Mouse (Mus musculus) CH12.LX (cell line): ENCODE results near the gene Pvalb. TPM values are rescaled to one million over a fixed set of nuclear protein-coding genes. Genes with fewer than 3 reads are reported as not detected.

Experiments
- BHLHE40 ChIP-seq: IDR thresholded peaks from 2 replicates; pipeline ENCODE4 v1.6.1; 2011; ENCODE audit warnings: mild to moderate bottlenecking, low read depth, low read length, improper control_type of control experiment
- CHD1 ChIP-seq: IDR thresholded peaks from 2 replicates; pipeline ENCODE4 v1.6.1; 2012; ENCODE audit warnings: low read depth, low read length, improper control_type of control experiment, inconsistent platforms
- CHD2 ChIP-seq: IDR thresholded peaks from 2 replicates; pipeline ENCODE4 v1.6.1; 2011; ENCODE audit warnings: low read length, improper control_type of control experiment
- ETS1 ChIP-seq: conservative IDR thresholded peaks from 2 replicates; pipeline ENCODE4 v1.6.1; 2012; ENCODE audit warnings: low read depth, mild to moderate bottlenecking, inconsistent platforms, low read length, improper control_type of control experiment, moderate library complexity
- MAX ChIP-seq: IDR thresholded peaks from 2 replicates; pipeline ENCODE4 v1.6.1; 2011; ENCODE audit warnings: low read length, improper control_type of control experiment
- MAZ ChIP-seq: IDR thresholded peaks from 2 replicates; pipeline ENCODE4 v1.6.1; 2012; ENCODE audit warnings: low read depth, mild to moderate bottlenecking, inconsistent platforms, low read length, improper control_type of control experiment, moderate library complexity
- MEF2A ChIP-seq: IDR thresholded peaks from 2 replicates; pipeline ENCODE4 v1.6.1; 2014; ENCODE audit warnings: low read depth, mild to moderate bottlenecking, inconsistent platforms, low read length, improper control_type of control experiment, borderline replicate concordance
- MXI1 ChIP-seq: IDR thresholded peaks from 2 replicates; pipeline ENCODE4 v1.6.1; 2011; ENCODE audit warnings: mild to moderate bottlenecking, low read depth, low read length, improper control_type of control experiment
- NELFE ChIP-seq: IDR thresholded peaks from 2 replicates; pipeline ENCODE4 v1.6.1; 2011; ENCODE audit warnings: low read depth, low read length, improper control_type of control experiment
- RAD21 ChIP-seq: IDR thresholded peaks from 2 replicates; pipeline ENCODE4 v1.6.1; 2011; ENCODE audit warnings: low read depth, mild to moderate bottlenecking, low read length, improper control_type of control experiment, moderate library complexity
- TCF12 ChIP-seq: IDR thresholded peaks from 2 replicates; pipeline ENCODE4 v1.6.1; 2014; ENCODE audit warnings: low read depth, mild to moderate bottlenecking, inconsistent platforms, low read length, improper control_type of control experiment
- USF2 ChIP-seq: conservative IDR thresholded peaks from 2 replicates; pipeline ENCODE4 v1.6.1; 2011; ENCODE audit warnings: low read depth, low read length, improper control_type of control experiment
- ZMIZ1 ChIP-seq: IDR thresholded peaks from 2 replicates; pipeline ENCODE4 v1.6.1; 2012; ENCODE audit warnings: low read depth, mild to moderate bottlenecking, inconsistent platforms, low read length, improper control_type of control experiment
- ZNF384 ChIP-seq: IDR thresholded peaks from 2 replicates; pipeline ENCODE4 v1.6.1; 2012; ENCODE audit warnings: low read depth, low read length, improper control_type of control experiment, inconsistent platforms
- polyA plus RNA-seq: library from polyadenylated mRNA; unstranded; fragments of >175 nt; gene quantifications from 2 replicates; pipeline ENCODE4 v1.2.1, GENCODE M21; 2012; ENCODE audit warnings: low read depth; ENCODE audit not compliant: insufficient read length
- total RNA-seq, 2 experiments: library from RNA; depleted of rRNA; stranded (reverse); fragments of 300-350 nt in 1 of 2; fragments of >200 nt in 1 of 2; gene quantifications; 2 replicates each; pipeline ENCODE4 v1.2.3; 2012 to 2014

The Pvalb gene
- total and polyA plus RNA-seq, 3 experiments = 11.4 to 16.4 (median 12.8) TPM

GRCm38 (mm10) chr15:78148565-78148964, 57.6 kb downstream of the Pvalb start (continued):
- TF ChIP-seq CHD2 (no peak), MXI1 (no peak), TCF12 (no peak), MAX (0 out of 2 replicates have a peak, but pooled peaks have one; percentile 23), ETS1 (no peak), BHLHE40 (no peak), RAD21 (no peak), ZNF384 (no peak), CHD1 (no peak), MAZ (no peak), NELFE (no peak), MEF2A (no peak), ZMIZ1 (no peak), USF2 (peak; percentile 55)

Other genes starting within 250 kb of the Pvalb start
- gene Foxred2, start 249.7 kb downstream of the Pvalb start, total RNA-seq (2012; rRNA removed) = 0.17 and 0.59 TPM in 2 replicates
- 0.39 and 0.41 TPM in 2 replicates for gene Foxred2, start 249.7 kb downstream of the Pvalb start, total RNA-seq (2014; rRNA removed)
- gene Foxred2, start 249.7 kb downstream of the Pvalb start, polyA plus RNA-seq = 0.18 and 0.43 TPM in 2 replicates
- 344 and 352 TPM in 2 replicates for gene Eif3d, start 235.6 kb downstream of the Pvalb start, total RNA-seq (2012; rRNA removed)
- gene Eif3d, start 235.6 kb downstream of the Pvalb start, total RNA-seq (2014; rRNA removed) = 269 and 302 TPM in 2 replicates
- gene Eif3d, start 235.6 kb downstream of the Pvalb start, polyA plus RNA-seq = 406 and 493 TPM in 2 replicates
- not detected in 2 replicates for gene Cacng2, start 86.4 kb downstream of the Pvalb start, total RNA-seq (2012; rRNA removed)
- not detected in 2 replicates for gene Cacng2, start 86.4 kb downstream of the Pvalb start, total RNA-seq (2014; rRNA removed)
- gene Cacng2, start 86.4 kb downstream of the Pvalb start, polyA plus RNA-seq = not detected in 2 replicates
- gene Ift27, start 32.3 kb downstream of the Pvalb start, total RNA-seq (2012; rRNA removed) = 72.1 and 84.9 TPM in 2 replicates
- 67.1 and 84.1 TPM in 2 replicates for gene Ift27, start 32.3 kb downstream of the Pvalb start, total RNA-seq (2014; rRNA removed)
- 82.1 and 87.2 TPM in 2 replicates for gene Ift27, start 32.3 kb downstream of the Pvalb start, polyA plus RNA-seq
- gene Ncf4, start 38.4 kb upstream of the Pvalb start, total RNA-seq (2012; rRNA removed) = 213 and 339 TPM in 2 replicates
- 177 and 188 TPM in 2 replicates for gene Ncf4, start 38.4 kb upstream of the Pvalb start, total RNA-seq (2014; rRNA removed)
- 118 and 145 TPM in 2 replicates for gene Ncf4, start 38.4 kb upstream of the Pvalb start, polyA plus RNA-seq
- gene Csf2rb2, start 99.3 kb upstream of the Pvalb start, total RNA-seq (2012; rRNA removed) = 15.6 and 21.6 TPM in 2 replicates
- 9.9 and 14.8 TPM in 2 replicates for gene Csf2rb2, start 99.3 kb upstream of the Pvalb start, total RNA-seq (2014; rRNA removed)
- 56.5 and 56.6 TPM in 2 replicates for gene Csf2rb2, start 99.3 kb upstream of the Pvalb start, polyA plus RNA-seq
- 146 and 179 TPM in 2 replicates for gene Csf2rb, start 119.4 kb upstream of the Pvalb start, total RNA-seq (2012; rRNA removed)
- 124 and 134 TPM in 2 replicates for gene Csf2rb, start 119.4 kb upstream of the Pvalb start, total RNA-seq (2014; rRNA removed)
- gene Csf2rb, start 119.4 kb upstream of the Pvalb start, polyA plus RNA-seq = 222 and 269 TPM in 2 replicates
- not detected in 2 replicates for gene Tex33, start 189.5 kb upstream of the Pvalb start, total RNA-seq (2012; rRNA removed)
- gene Tex33, start 189.5 kb upstream of the Pvalb start, total RNA-seq (2014; rRNA removed) = not detected in 2 replicates
- not detected in 2 replicates for gene Tex33, start 189.5 kb upstream of the Pvalb start, polyA plus RNA-seq
- gene Tst, start 199.5 kb upstream of the Pvalb start, total RNA-seq (2012; rRNA removed) = 1.8 and 2.0 TPM in 2 replicates
- 0.66 and 0.67 TPM in 2 replicates for gene Tst, start 199.5 kb upstream of the Pvalb start, total RNA-seq (2014; rRNA removed)
- gene Tst, start 199.5 kb upstream of the Pvalb start, polyA plus RNA-seq = 0.56 and 0.57 TPM in 2 replicates
- 33.0 and 46.3 TPM in 2 replicates for gene Mpst, start 200.0 kb upstream of the Pvalb start, total RNA-seq (2012; rRNA removed)
- 18.1 and 27.0 TPM in 2 replicates for gene Mpst, start 200.0 kb upstream of the Pvalb start, total RNA-seq (2014; rRNA removed)
- gene Mpst, start 200.0 kb upstream of the Pvalb start, polyA plus RNA-seq = 21.5 and 24.4 TPM in 2 replicates
- gene Kctd17, start 222.2 kb upstream of the Pvalb start, total RNA-seq (2012; rRNA removed) = not detected in 2 replicates
- gene Kctd17, start 222.2 kb upstream of the Pvalb start, total RNA-seq (2014; rRNA removed) = not detected in 2 replicates
- gene Kctd17, start 222.2 kb upstream of the Pvalb start, polyA plus RNA-seq = not detected in 2 replicates